ENCODE assay signal across 9 mouse cellular contexts in genomic region chr10:79811736-79812637, GRCm38 (mm10). TPM values are rescaled to one million over a fixed set of nuclear protein-coding genes. Genes with fewer than 3 reads are reported as not detected.
DNase-seq lines count a peak whose midpoint lies in the region; ATAC-seq and TF ChIP-seq lines count a peak whose summit lies in the region.
"Had no signal": no experiment of that assay in that cellular context is flagged by ENCODE, and none has a peak within 500 bp of the region (broad histone marks: within the 10 kb centered on the region; RNA-seq: fewer than 3 reads in every experiment).

No protein-coding gene starts in this region.

- no peaks in the 10 kb centered on the region for H3K27me3 ChIP-seq in intestine, embryonic 15.5 days (replicated peaks)
- H3K27me3 ChIP-seq in midbrain, embryonic 10.5 days (ENCODE audit: low read depth, poor library complexity, severe bottlenecking) = no peaks in the 10 kb centered on the region

- H3K9ac ChIP-seq in intestine, embryonic 15.5 days = no peak overlapping the region

- H3K36me3 ChIP-seq in intestine, embryonic 15.5 days = 0 out of 2 replicates have a peak, but pooled peaks cover 17% of the 10 kb centered on the region
- H3K36me3 ChIP-seq in midbrain, embryonic 10.5 days = peaks cover 87% of the 10 kb centered on the region

- H3K4me3 ChIP-seq in cortical plate, adult 2 months (ENCODE audit: insufficient read depth, low read length) = no peak overlapping the region
- no peak overlapping the region for H3K4me3 ChIP-seq in intestine, embryonic 15.5 days (replicated peaks)
- H3K4me3 ChIP-seq in midbrain, embryonic 10.5 days = no peak overlapping the region
- H3K4me3 ChIP-seq: myocyte had no signal

- peak; percentile 25 for ATAC-seq in intestine, embryonic 15.5 days

- no peak overlapping the region for H3K4me2 ChIP-seq in intestine, embryonic 15.5 days (replicated peaks)

- TF ChIP-seq CTCF in cortical plate, adult 2 months (IDR thresholded peaks at IDR 0.05; ENCODE audit: extremely low read depth, insufficient read depth, low read length) = peak; percentile 95

- no peak overlapping the region for H3K27ac ChIP-seq in cortical plate, adult 2 months (ENCODE audit: insufficient read depth, low read length)
- H3K27ac ChIP-seq in intestine, embryonic 15.5 days = no peak overlapping the region
- H3K27ac ChIP-seq in midbrain, embryonic 10.5 days (replicated peaks) = 0 out of 2 replicates have a peak overlapping the region, but pooled peaks have one; percentile 20

- intact Hi-C loops in gastrocnemius, postnatal 14 days (cut with DNase I; ENCODE audit: low total_unique reads) = no loop called here
- intact Hi-C loops in left cerebral cortex, postnatal 25 days (cut with DNase I) = loop anchor here (1.0 kb wide), 1 partner anchor 19 kb away; the partner anchor contains the start of gene Palm

- DNase-seq in adrenal gland, adult 2 months = peak; percentile 88
- peak; percentile 72 for DNase-seq in gastrocnemius, postnatal 14 days
- DNase-seq in left cerebral cortex, postnatal 25 days (ENCODE audit: low spot score in 2 of 2) = peak; percentile 81 to 86
- peak; percentile 86 for DNase-seq in midbrain, embryonic 10.5 days (ENCODE audit: low spot score)
- peak; percentile 93 for DNase-seq in right cerebral cortex, postnatal 4 days
- DNase-seq in yolk sac, embryonic 10.5 days (ENCODE audit: low spot score) = peak; percentile 70

- H3K4me1 ChIP-seq in cortical plate, adult 2 months (ENCODE audit: control insufficient read depth, insufficient read depth, low read length) = no peaks in the 10 kb centered on the region
- peaks cover 18% of the 10 kb centered on the region; the same call in 1 of the 2 replicates for H3K4me1 ChIP-seq in intestine, embryonic 15.5 days (replicated peaks)
- peaks cover 15% of the 10 kb centered on the region for H3K4me1 ChIP-seq in midbrain, embryonic 10.5 days

- TF ChIP-seq POLR2A in cortical plate, adult 2 months (IDR thresholded peaks at IDR 0.05; ENCODE audit: extremely low read depth, insufficient read depth, low read length) = no peak

- H3K9me3 ChIP-seq in intestine, embryonic 15.5 days = no peaks in the 10 kb centered on the region
- no peaks in the 10 kb centered on the region for H3K9me3 ChIP-seq in midbrain, embryonic 10.5 days (replicated peaks)

- WGBS in intestine, embryonic 15.5 days = 35% methylated on average over 15 of the region's 15 CpGs
- 30% methylated on average over 15 of the region's 15 CpGs for WGBS in midbrain, embryonic 10.5 days

RNA-seq across cellular contexts. Expression of gene Misp, which starts 8.8 kb away (rescaled TPM):
- total RNA-seq in adrenal gland, adult 2 months (2021) = under 1 TPM; 0.31 to 0.32 TPM
- 0.03 and 0.10 TPM in 2 replicates for polyA plus RNA-seq in adrenal gland, adult 2 months (2012; rRNA removed)
- 0.13 and 0.21 TPM in 2 replicates for polyA plus RNA-seq in cortical plate, adult 2 months (2012; rRNA removed)
- under 1 TPM in 1 of 2 experiments, not detected in 1; 0.35 TPM for total RNA-seq in gastrocnemius, postnatal 14 days (2021)
- 141 and 154 TPM in 2 replicates for polyA plus RNA-seq in intestine, embryonic 15.5 days (2015; fragmentation: Nextera tagmentation; extraction: Ambion mirVana)
- 1 to 10 TPM in 1 of 2 experiments, under 1 TPM in 1; 0.62 to 1.7 TPM for total RNA-seq in left cerebral cortex, postnatal 25 days (2021)
- 0.46 and 0.67 TPM in 2 replicates for polyA plus RNA-seq in midbrain, embryonic 10.5 days (2016; fragmentation: Nextera tagmentation; extraction: Ambion mirVana)

RNA-seq across cellular contexts. Expression of gene Palm, which starts 18.6 kb away (rescaled TPM):
- 100 to 1,000 TPM in 1 of 2 experiments, 10 to 100 TPM in 1; 68.1 to 105 TPM for total RNA-seq in adrenal gland, adult 2 months (2021)
- 138 and 146 TPM in 2 replicates for polyA plus RNA-seq in adrenal gland, adult 2 months (2012; rRNA removed)
- polyA plus RNA-seq in cortical plate, adult 2 months (2012; rRNA removed) = 294 and 331 TPM in 2 replicates
- total RNA-seq in gastrocnemius, postnatal 14 days (2021) = 10 to 100 TPM; 25.7 to 33.5 TPM
- polyA plus RNA-seq in intestine, embryonic 15.5 days (2015; fragmentation: Nextera tagmentation; extraction: Ambion mirVana) = 48.1 and 48.5 TPM in 2 replicates
- 100 to 1,000 TPM; 318 to 348 TPM for total RNA-seq in left cerebral cortex, postnatal 25 days (2021)
- polyA plus RNA-seq in midbrain, embryonic 10.5 days (2016; fragmentation: Nextera tagmentation; extraction: Ambion mirVana) = 130 and 153 TPM in 2 replicates

RNA-seq across cellular contexts. Expression of gene Prss57, which starts 21.2 kb away (rescaled TPM):
- under 1 TPM in 1 of 2 experiments, not detected in 1; 0.21 TPM for total RNA-seq in adrenal gland, adult 2 months (2021)
- polyA plus RNA-seq in adrenal gland, adult 2 months (2012; rRNA removed) = 0.28 TPM in 1 of 2 replicates, not detected in the other
- polyA plus RNA-seq in cortical plate, adult 2 months (2012; rRNA removed) = 1.4 and 2.1 TPM in 2 replicates
- not detected for total RNA-seq in gastrocnemius, postnatal 14 days (2021)
- polyA plus RNA-seq in intestine, embryonic 15.5 days (2015; fragmentation: Nextera tagmentation; extraction: Ambion mirVana) = 0.09 TPM in 1 of 2 replicates, not detected in the other
- total RNA-seq in left cerebral cortex, postnatal 25 days (2021) = 1 to 10 TPM in 1 of 2 experiments, under 1 TPM in 1; 0.62 to 1.1 TPM
- 0.05 TPM in 1 of 2 replicates, not detected in the other for polyA plus RNA-seq in midbrain, embryonic 10.5 days (2016; fragmentation: Nextera tagmentation; extraction: Ambion mirVana)

RNA-seq across cellular contexts. Expression of gene Fstl3, which starts 34.9 kb away (rescaled TPM):
- 10 to 100 TPM in 1 of 2 experiments, 1 to 10 TPM in 1; 10.0 to 37.2 TPM for total RNA-seq in adrenal gland, adult 2 months (2021)
- 47.0 and 74.7 TPM in 2 replicates for polyA plus RNA-seq in adrenal gland, adult 2 months (2012; rRNA removed)
- polyA plus RNA-seq in cortical plate, adult 2 months (2012; rRNA removed) = 5.7 and 5.9 TPM in 2 replicates
- total RNA-seq in gastrocnemius, postnatal 14 days (2021) = 1 to 10 TPM; 1.3 to 2.2 TPM
- polyA plus RNA-seq in intestine, embryonic 15.5 days (2015; fragmentation: Nextera tagmentation; extraction: Ambion mirVana) = 14.0 and 16.1 TPM in 2 replicates
- 1 to 10 TPM; 2.2 to 2.4 TPM for total RNA-seq in left cerebral cortex, postnatal 25 days (2021)
- 1.1 and 1.8 TPM in 2 replicates for polyA plus RNA-seq in midbrain, embryonic 10.5 days (2016; fragmentation: Nextera tagmentation; extraction: Ambion mirVana)

RNA-seq across cellular contexts. Expression of gene Ptbp1, which starts 42.2 kb away (rescaled TPM):
- total RNA-seq in adrenal gland, adult 2 months (2021) = 100 to 1,000 TPM; 217 to 332 TPM
- 175 and 259 TPM in 2 replicates for polyA plus RNA-seq in adrenal gland, adult 2 months (2012; rRNA removed)
- polyA plus RNA-seq in cortical plate, adult 2 months (2012; rRNA removed) = 53.3 and 54.1 TPM in 2 replicates
- total RNA-seq in gastrocnemius, postnatal 14 days (2021) = 10 to 100 TPM; 40.3 to 48.1 TPM
- polyA plus RNA-seq in intestine, embryonic 15.5 days (2015; fragmentation: Nextera tagmentation; extraction: Ambion mirVana) = 307 and 314 TPM in 2 replicates
- total RNA-seq in left cerebral cortex, postnatal 25 days (2021) = 10 to 100 TPM; 48.5 to 52.3 TPM
- 296 and 334 TPM in 2 replicates for polyA plus RNA-seq in midbrain, embryonic 10.5 days (2016; fragmentation: Nextera tagmentation; extraction: Ambion mirVana)

Comparison
In these comparisons a context has a peak if more than half of its experiments do, and no peak if none do; other contexts are left out.
1. RNA of gene Misp, which starts 8.8 kb away (polyA plus RNA-seq): 141 to 154 TPM in intestine, embryonic 15.5 days; 0.46 to 0.67 TPM in midbrain, embryonic 10.5 days, 0.13 to 0.21 TPM in cortical plate, adult 2 months and 0.03 to 0.10 TPM in adrenal gland, adult 2 months; every median in the first group is over 10 times any median in the second.
2. Peak in every context shown above with its lines, with median percentiles within 50 percentile points of each other: DNase-seq.